Mouse (Mus musculus): ENCODE measurements at regions not wholly inside any gene's neighbourhood (a gene's known extent, or its start where the extent isn't known, plus 50 kb on each side); places are given as distances from the start of the nearest gene placed in this dataset.
A peak's percentile ranks its signal among the peaks of the same experiment; 100 is the strongest.

DNA sequence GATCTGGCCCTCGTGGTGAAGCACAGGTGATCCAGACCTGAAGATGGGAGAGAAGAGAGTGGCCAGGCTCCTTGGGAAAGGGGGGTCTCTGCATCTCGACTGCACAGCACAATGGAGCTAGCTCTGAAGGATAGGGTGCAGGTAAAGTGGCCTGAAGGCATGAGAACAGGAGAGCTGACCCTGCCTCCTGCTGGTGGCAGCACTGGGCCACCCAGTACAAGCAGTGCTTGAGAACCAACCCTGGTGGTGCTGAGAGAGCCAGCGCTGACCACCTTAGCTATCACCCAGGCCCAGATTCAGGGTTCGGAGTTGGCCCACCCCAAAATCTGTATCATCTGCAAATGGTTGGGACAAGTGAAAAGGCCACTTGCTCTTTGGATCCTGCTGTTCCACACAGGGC lies 66.2 kb downstream of the A730009L09Rik start:
- no peak for TF ChIP-seq POLR2A (IDR thresholded peaks at IDR 0.05; ENCODE audit: borderline replicate concordance, low read depth, low read length)
- no peak for TF ChIP-seq CTCF (IDR thresholded peaks at IDR 0.05; ENCODE audit: low read depth, low read length)
- Histone ChIP-seq H3K4me3 (ENCODE audit: insufficient read depth, low read length) (no peak overlapping the region), H3K4me1 (ENCODE audit: control insufficient read depth, insufficient read depth, low read length) (peaks cover 22% of the 10 kb centered on the region), H3K27ac (ENCODE audit: insufficient read depth, low read depth, low read length) (no peak overlapping the region)

DNA sequence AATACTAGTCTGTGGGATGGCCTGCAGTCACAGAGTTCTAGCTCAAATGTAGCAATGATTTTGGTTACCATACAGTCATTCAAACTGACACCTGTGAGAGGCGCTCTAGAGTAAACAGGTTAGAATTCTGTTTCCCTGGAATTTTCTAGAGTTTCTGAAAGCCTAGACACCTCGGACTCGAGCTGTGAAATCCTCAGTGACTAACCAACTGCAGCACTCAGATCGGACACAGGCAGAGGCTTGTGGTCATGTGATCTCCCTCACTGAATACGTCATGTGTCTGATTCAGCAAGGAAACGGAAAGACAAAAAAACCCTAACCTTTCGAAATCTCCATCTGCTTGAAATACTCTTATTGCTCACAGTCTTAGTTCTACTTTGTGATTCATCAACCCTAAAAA lies 68.4 kb downstream of the A730009L09Rik start:
- Histone ChIP-seq H3K27ac (ENCODE audit: insufficient read depth, low read depth, low read length) (peak overlapping the region; percentile 89), H3K4me3 (ENCODE audit: insufficient read depth, low read length) (peak overlapping the region; percentile 57), H3K4me1 (ENCODE audit: control insufficient read depth, insufficient read depth, low read length) (peaks cover 22% of the 10 kb centered on the region)
- no peak for TF ChIP-seq CTCF (IDR thresholded peaks at IDR 0.05; ENCODE audit: low read depth, low read length)
- no peak for TF ChIP-seq POLR2A (IDR thresholded peaks at IDR 0.05; ENCODE audit: borderline replicate concordance, low read depth, low read length)

DNA sequence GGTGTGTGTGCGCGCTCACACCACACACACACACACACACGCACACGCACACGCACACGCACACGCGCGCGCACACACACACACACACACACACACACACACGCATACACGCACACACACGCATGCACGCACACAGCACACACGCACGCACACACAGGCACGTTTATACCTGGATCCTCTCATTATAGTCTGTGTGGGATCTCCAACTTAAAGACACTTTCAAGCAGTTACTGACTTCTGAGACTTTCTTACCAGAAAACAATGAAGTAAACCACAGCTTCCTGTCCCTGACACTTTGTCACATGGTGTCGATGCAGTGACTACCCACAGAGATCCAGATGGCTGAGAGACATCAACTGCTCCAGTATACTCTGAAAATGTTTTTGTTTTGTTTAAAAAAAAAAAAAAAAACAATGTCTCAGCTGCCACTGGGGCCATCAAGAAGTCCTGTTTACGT lies 68.9 kb downstream of the A730009L09Rik start:
- Histone ChIP-seq H3K4me1 (ENCODE audit: control insufficient read depth, insufficient read depth, low read length) (peaks cover 22% of the 10 kb centered on the region), H3K4me3 (ENCODE audit: insufficient read depth, low read length) (peak overlapping the region; percentile 57), H3K27ac (ENCODE audit: insufficient read depth, low read depth, low read length) (peak overlapping the region; percentile 89)
- no peak for TF ChIP-seq CTCF (IDR thresholded peaks at IDR 0.05; ENCODE audit: low read depth, low read length)
- TF ChIP-seq POLR2A (IDR thresholded peaks at IDR 0.05; ENCODE audit: borderline replicate concordance, low read depth, low read length): no peak

DNA sequence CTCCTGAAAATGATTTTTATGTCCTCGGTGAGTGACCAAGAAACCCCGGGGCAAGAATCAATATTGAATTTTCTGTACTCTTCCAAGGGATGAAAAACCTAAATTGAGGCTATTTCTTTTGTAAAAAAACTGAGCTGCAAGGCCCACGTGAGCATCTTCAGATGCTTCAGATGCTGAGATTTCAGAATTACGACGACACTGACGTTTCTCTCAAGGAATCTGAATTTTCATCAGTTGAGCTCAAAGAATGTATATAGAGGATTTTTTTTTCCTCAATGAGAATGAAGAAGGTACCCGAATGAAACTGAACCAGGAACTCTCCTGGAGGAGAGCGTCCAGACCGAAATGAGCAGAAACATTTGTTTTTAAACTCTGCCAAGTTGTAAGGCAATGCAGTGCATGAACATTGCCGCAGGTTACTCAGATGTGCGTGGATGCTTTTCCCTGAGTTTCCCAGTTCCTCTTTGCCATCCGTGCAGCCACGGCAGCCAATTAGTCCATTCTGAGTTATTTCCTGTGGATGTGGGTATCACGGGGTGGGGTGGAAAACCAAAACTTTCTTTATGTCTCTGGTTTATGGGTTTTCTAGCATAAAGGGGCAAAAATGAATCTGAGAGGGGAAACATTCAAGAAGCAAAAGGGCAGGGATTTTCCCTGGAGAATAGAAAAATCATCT lies 69.9 kb downstream of the A730009L09Rik start:
- no peak overlapping the region for H3K27ac ChIP-seq (ENCODE audit: insufficient read depth, low read depth, low read length)
- no peak overlapping the region for H3K4me3 ChIP-seq (ENCODE audit: insufficient read depth, low read length)
- H3K4me1 ChIP-seq (ENCODE audit: control insufficient read depth, insufficient read depth, low read length): peaks cover 22% of the 10 kb centered on the region
- TF ChIP-seq POLR2A (IDR thresholded peaks at IDR 0.05; ENCODE audit: borderline replicate concordance, low read depth, low read length): no peak
- no peak for TF ChIP-seq CTCF (IDR thresholded peaks at IDR 0.05; ENCODE audit: low read depth, low read length)

DNA sequence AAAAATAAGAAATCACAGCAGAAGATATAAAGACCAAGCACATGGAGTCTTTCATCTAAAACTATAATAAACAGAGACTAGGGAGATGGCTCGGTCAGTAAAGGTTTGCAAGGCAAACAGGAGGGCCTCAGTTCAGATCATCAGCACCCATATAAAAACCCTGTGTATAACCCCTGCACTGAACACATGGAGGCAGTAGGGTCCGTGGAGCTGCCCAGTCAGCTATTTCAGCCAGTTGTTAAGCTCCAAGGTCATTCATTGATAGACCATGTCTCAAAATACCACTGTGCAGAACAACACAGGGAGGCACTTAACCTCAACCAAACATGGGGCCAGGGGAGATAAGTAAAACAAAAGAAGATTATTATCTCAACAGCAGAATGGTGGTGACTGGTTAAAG lies 78.1 kb downstream of the A730009L09Rik start:
- TF ChIP-seq POLR2A (IDR thresholded peaks at IDR 0.05; ENCODE audit: borderline replicate concordance, low read depth, low read length) (no peak), CTCF (IDR thresholded peaks at IDR 0.05; ENCODE audit: low read depth, low read length) (no peak)
- Histone ChIP-seq H3K4me1 (ENCODE audit: control insufficient read depth, insufficient read depth, low read length) (0 out of 2 replicates have a peak, but pooled peaks cover 2% of the 10 kb centered on the region), H3K4me3 (ENCODE audit: insufficient read depth, low read length) (no peak overlapping the region), H3K27ac (ENCODE audit: insufficient read depth, low read depth, low read length) (no peak overlapping the region)

DNA sequence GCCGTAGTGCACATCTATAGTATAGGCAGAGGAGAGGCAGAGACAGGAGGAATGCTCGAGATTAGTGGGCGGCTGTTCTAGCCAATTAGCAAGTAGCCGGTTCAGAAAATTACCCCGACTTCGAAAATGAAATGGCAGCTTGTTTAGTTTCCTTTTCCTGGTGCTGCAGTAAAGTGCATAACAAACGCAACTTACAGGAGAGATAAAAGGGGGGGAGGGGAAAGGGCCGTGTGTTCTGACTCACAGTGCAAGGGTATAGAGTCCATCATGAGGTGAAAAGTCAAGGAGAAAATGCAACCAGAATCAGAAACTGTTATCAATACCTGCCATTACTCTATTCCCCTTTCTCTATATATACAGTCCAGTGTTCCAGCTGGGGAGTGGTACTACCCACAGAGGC lies 88.0 kb downstream of the A730009L09Rik start:
- Histone ChIP-seq H3K4me1 (ENCODE audit: control insufficient read depth, insufficient read depth, low read length) (peaks cover 14% of the 10 kb centered on the region), H3K27ac (ENCODE audit: insufficient read depth, low read depth, low read length) (no peak overlapping the region), H3K4me3 (ENCODE audit: insufficient read depth, low read length) (no peak overlapping the region)
- TF ChIP-seq POLR2A (IDR thresholded peaks at IDR 0.05; ENCODE audit: borderline replicate concordance, low read depth, low read length) (no peak), CTCF (IDR thresholded peaks at IDR 0.05; ENCODE audit: low read depth, low read length) (no peak)

DNA sequence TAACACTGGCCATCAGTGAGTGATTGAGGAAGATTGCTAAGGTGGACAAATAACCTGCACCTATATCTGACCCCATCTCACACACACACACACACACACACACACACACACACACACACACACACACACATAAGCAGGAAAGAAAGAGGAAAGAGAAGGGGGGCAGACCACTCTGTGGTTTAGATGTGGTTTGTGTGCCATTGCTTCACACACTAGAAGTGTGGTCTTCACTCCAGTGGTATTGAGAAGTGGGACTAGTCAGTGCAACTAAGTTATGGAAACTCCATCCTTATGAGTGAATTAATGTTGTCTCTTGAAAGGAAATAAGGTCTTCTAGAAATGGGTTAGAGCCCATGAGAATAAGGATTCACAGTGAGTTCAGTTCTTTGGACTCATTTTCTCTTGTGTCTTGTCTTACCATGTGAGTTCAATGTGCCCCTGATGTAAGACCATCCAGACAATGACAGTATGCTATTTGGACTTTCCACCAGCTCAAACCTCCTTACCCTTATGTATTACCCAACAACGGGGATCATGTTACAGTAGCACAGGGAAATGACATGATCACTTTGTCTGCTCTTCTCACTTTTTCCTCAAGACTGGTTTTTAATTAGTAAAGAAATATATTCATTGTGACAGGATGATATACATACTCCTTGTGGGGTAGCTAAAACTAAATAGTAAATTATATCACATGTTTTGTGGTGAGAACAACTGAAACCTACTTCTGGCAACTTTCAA lies 88.7 kb downstream of the A730009L09Rik start:
- Histone ChIP-seq H3K4me1 (ENCODE audit: control insufficient read depth, insufficient read depth, low read length) (peaks cover 14% of the 10 kb centered on the region), H3K4me3 (ENCODE audit: insufficient read depth, low read length) (no peak overlapping the region), H3K27ac (ENCODE audit: insufficient read depth, low read depth, low read length) (no peak overlapping the region)
- TF ChIP-seq POLR2A (IDR thresholded peaks at IDR 0.05; ENCODE audit: borderline replicate concordance, low read depth, low read length) (no peak), CTCF (IDR thresholded peaks at IDR 0.05; ENCODE audit: low read depth, low read length) (no peak)

DNA sequence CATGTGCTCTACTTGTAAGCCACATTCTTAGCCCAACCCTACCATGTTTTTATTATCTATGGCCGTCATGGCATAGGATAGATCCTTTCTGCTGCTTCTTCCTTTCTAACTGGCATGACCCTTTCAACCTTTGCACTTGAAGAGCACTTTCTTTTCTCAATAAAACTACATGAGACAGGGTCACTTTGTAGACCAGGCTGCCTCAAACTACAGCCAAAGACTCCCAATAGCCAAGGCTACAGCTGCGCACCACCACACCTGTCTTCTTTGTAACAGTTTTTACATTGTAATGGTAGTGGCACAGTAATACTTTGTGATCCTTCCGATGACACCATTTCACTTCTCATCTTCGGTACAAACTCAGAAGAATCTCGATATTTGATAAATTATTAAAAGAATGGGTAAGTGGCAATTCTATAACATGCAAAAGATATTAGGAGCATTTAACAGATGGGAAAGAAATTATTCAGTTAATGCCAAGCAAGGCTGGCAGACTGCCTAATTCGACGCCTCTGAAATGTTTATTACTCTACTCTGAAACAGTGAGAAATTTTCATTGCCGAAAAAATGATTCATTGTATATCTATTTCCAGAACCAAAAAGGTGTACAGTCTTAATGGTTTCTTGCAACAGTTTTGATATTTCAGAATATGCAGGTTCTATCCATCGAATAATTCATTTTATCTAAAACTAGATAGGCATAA lies 89.5 kb downstream of the A730009L09Rik start:
- Histone ChIP-seq H3K4me3 (ENCODE audit: insufficient read depth, low read length) (no peak overlapping the region), H3K4me1 (ENCODE audit: control insufficient read depth, insufficient read depth, low read length) (peaks cover 14% of the 10 kb centered on the region), H3K27ac (ENCODE audit: insufficient read depth, low read depth, low read length) (no peak overlapping the region)
- no peak for TF ChIP-seq POLR2A (IDR thresholded peaks at IDR 0.05; ENCODE audit: borderline replicate concordance, low read depth, low read length)
- TF ChIP-seq CTCF (IDR thresholded peaks at IDR 0.05; ENCODE audit: low read depth, low read length): no peak

DNA sequence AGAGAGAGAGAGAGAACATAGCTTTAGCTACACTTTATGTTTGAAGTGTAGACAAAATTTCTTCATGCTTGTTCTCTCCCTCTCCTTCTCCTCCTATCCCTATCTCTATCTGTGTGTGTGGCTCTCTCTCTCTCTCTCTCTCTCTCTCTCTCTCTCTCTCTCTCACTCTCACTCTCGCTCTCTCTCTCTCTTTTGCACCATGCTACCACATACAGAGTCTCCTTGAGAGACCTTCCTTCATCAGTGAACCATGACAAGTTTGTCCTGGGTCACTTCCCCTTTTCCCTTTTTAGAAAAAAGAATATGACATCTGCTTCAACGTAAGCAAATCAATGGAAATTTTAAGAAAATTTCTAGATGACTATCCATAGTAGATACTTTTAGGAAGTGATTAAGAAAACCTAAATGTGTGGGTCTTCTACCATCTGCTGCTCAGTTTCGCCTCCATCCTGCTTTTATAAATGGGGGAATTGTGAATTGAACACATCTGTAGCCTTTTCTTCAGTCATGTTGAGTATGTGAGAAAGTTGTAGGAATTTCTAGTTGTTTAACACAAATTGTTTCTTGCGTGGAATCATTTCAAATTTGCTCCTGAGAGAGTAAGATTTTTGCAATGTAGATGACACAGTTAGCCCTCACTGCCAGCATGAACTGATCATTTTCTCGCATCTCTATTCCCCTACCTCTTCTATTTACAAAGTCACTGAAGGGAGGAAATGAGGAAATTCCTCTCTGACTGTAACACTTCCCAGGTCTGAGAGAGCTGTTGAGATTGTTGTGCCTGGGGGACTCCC lies 91.3 kb downstream of the A730009L09Rik start:
- Histone ChIP-seq H3K27ac (ENCODE audit: insufficient read depth, low read depth, low read length) (0 out of 2 replicates have a peak overlapping the region, but pooled peaks have one; percentile 20), H3K4me1 (ENCODE audit: control insufficient read depth, insufficient read depth, low read length) (peaks cover 14% of the 10 kb centered on the region), H3K4me3 (ENCODE audit: insufficient read depth, low read length) (no peak overlapping the region)
- TF ChIP-seq CTCF (IDR thresholded peaks at IDR 0.05; ENCODE audit: low read depth, low read length) (no peak), POLR2A (IDR thresholded peaks at IDR 0.05; ENCODE audit: borderline replicate concordance, low read depth, low read length) (no peak)
